Mouse (Mus musculus) T-helper 2 cell (primary cell): ENCODE measurements at regions not wholly inside any gene's neighbourhood (a gene's known extent, or its start where the extent isn't known, plus 50 kb on each side); places are given as distances from the start of the nearest gene placed in this dataset.

Experiments
- in situ Hi-C: fragments of 300-600 bp; cut with MboI, MseI; formaldehyde crosslinking; loops from one replicate; pipeline ENCODE4 v1.15.1; 2025; ENCODE audit warnings: high pct_unique_total_duplicates

DNA sequence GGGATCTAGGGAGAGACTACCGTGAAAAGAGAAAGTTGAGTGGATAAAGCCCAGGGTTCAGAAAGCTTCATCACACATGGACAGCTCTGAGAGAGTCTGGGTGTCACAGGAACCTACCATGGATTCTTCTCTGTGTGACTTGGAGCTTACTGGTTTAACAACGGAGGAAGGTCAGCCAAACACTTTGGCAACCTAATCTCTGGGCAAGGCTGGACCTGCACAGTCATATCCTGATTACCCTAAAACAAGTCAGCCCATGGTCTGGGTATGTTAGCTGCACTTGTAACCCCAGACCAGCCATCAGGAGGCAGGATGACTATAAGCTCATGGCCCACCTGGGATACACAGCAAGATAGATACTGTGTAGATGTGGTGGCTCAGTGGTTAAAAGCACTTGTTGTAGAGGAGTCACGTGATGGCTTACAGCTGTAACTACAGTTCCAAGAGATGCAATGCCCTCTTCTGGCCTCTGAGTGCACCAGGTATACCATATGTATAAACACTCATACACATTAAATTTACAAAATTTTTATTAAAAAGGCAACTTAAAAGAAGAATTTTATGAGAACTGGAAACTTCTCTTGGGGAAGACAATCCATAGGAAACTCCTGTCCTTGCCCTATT lies 85.0 kb upstream of the Serbp1 start:
- in situ Hi-C loops: loop anchor here (5.0 kb wide), 1 partner anchor 191 kb away; no protein-coding TSS in a partner anchor

GRCm38 (mm10) chr6:67151515-67151914 lies 86.5 kb upstream of the Serbp1 start:
- in situ Hi-C loops: loop anchor here (5.0 kb wide), 1 partner anchor 189 kb away; no protein-coding TSS in a partner anchor

DNA sequence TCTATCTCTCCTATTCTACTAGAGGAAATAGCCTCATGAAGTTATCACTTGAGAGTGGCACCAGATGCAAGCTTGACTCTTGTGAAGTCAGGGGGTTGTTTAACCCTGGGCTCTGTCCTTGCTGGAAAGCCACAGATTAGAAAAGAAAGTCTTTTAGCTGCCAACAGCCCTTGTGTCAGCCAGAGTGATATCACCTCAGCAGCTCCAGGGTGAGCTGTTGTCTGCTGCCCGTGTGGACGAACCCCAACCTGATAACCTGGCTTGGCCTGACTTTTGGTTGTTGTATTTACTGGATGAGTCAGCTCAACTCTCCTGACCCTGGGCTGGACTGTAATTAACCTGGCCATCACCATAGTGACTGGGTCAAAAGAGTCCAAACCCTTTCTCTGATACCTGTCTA lies 88.6 kb upstream of the Serbp1 start:
- in situ Hi-C loops: no loop called here

GRCm38 (mm10) chr6:67146708-67147107 lies 91.3 kb upstream of the Serbp1 start:
- in situ Hi-C loops: no loop called here

DNA sequence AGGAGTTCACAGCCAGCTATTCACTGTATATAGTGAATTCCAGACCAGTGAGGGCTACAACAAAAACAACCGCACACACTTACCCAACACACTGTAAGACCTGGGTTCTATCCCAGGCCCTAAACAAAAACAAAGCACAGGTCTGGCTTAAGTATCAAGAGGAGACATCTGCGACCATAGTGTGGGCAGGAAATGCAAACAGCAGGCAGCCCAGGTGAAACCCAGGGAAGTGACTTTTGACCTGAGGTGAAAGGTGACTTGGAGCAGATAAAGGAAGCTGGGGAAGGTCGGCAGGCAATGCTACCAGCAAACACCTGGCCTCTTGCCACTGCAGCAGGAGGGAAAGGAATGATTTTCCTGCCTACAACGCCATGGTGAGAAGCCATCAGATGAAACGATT lies 92.0 kb upstream of the Serbp1 start:
- in situ Hi-C loops: no loop called here

GRCm38 (mm10) chr6:67144946-67145716 lies 92.8 kb upstream of the Serbp1 start:
- in situ Hi-C loops: no loop called here

DNA sequence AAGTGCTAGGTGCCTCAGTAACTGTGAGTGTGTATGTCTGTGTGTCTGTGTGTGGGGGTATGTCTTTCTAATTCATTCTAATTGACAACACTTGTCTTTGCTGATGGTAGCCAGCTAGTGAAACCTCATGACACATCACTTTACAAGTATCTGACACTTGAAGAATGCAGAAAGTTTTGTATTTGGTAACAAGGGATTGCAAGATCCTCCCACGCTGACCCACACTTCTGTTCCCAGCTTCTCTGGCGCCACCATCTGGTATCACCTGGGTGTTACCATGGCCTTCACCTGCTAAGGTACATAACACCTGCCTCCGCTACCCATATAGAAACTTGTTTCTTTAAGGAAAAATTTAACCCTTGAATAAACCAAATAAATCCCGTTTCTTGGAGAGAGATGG lies 95.8 kb upstream of the Serbp1 start:
- in situ Hi-C loops: no loop called here

GRCm38 (mm10) chr6:67140645-67141250 lies 97.2 kb upstream of the Serbp1 start:
- in situ Hi-C loops: no loop called here

- in situ Hi-C loops: no loop called here
Measured at GRCm38 (mm10) chr6:67139012-67139375, 99.0 kb upstream of the Serbp1 start.

DNA sequence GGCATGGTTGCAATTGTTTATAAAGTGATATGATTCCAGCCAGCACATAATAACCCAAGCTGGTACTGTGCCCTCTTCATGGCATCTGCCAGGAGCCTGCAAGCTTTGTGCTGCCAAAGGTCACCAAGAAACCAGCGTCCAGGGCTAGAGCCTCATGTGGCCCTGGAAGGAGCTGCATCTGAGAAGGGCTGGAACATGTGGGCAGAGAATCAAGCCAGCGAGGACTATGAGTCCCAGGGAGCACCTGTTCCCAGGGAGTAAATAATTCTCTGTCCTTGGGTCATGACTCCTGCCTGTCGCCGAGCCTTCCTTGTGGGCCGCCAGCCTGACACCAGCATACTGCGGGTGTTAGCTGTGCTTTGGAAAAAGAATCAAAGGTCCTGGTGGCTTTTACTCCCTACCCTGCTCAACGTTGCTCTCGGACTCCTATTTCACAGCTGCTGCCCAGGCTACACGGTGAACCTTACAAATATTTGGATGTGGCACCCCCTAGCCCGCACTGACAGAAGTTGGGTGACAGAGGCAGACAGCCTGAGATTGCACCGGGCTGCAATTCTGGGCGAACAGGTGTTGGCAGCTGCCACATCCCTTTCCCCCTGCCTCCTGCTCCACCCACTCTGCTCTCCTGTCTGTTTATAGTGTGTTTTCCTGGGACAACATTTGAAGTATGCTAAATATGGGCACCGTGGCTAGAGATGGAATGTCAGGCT lies 99.5 kb upstream of the Serbp1 start:
- in situ Hi-C loops: no loop called here

DNA sequence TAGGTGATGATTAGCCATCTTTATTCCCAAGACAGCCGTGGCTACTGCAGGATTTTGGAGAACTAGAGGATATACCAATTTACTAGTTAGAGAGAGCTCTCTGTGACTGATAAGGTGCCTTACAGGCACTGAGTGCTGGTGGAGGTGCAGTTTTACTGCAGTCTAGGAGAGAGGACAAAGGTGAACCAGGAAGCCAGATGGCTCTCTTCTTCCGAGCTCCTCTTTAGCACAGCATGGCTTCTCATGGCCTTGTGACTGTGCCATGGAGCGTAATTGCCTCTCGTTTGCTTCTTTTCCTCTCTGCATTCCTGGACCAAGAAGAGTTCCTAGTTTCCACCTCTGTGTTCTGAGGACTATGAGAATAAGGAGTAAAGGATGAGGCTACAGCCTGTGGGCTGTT lies 100.2 kb upstream of the Gadd45a start:
- in situ Hi-C loops: no loop called here

DNA sequence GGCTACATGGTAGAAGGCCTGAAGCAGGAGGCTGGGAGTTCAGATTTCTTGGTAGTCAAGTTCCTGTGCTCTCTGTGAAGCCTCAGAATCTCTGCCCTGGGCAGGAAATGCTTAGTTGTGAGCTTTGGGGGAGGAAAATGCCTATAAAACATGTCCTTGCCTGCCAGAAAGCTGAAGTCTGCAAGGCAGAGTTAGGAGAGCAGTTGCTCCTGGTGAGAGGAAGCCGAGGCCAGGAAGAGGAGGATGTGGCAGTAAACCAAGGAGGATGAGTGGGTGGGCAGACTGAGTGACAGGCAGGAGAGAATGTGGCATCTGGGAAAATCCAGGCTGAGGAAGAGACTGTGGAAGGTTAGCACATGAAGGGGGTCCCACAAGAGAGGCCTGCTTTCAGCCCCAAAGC lies 97.7 kb upstream of the Gadd45a start:
- in situ Hi-C loops: no loop called here

DNA sequence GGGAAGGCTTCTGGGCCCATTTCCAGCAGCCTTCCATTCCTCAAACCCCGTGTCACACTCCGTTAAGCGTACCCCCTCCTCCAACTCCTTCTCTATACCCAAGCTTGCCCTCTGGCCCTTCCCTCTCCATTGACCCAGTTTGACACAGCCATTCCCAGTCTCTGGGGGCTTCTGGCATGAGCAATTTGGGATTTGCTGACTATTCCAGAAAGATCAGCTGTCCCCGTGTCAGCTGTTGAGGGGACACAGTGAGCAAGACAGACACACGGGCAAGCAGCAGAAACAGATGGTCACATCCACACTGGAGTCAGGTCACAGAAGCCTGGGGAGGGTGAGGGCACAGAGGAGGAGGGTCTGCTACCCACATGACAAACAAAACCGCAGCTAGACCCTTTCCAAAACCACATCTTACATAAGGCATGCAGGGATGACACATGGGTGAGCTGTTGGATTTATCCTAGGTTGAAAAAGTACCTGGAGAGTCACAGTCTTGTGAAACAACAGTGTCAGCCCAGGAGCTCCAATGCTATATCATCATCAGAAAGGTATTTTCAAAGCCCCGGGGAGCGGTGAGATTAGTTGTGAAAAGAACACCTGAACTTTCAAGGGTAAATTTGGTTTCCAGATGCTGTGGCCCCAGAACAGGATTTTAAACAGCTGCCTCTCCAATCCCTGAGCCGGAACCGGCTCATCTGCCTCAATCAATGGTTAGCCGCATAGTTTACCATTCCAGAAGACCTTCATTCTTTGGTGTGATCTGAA lies 93.5 kb upstream of the Gadd45a start:
- in situ Hi-C loops: no loop called here

GRCm38 (mm10) chr6:67129626-67130025 lies 92.4 kb upstream of the Gadd45a start:
- in situ Hi-C loops: no loop called here

DNA sequence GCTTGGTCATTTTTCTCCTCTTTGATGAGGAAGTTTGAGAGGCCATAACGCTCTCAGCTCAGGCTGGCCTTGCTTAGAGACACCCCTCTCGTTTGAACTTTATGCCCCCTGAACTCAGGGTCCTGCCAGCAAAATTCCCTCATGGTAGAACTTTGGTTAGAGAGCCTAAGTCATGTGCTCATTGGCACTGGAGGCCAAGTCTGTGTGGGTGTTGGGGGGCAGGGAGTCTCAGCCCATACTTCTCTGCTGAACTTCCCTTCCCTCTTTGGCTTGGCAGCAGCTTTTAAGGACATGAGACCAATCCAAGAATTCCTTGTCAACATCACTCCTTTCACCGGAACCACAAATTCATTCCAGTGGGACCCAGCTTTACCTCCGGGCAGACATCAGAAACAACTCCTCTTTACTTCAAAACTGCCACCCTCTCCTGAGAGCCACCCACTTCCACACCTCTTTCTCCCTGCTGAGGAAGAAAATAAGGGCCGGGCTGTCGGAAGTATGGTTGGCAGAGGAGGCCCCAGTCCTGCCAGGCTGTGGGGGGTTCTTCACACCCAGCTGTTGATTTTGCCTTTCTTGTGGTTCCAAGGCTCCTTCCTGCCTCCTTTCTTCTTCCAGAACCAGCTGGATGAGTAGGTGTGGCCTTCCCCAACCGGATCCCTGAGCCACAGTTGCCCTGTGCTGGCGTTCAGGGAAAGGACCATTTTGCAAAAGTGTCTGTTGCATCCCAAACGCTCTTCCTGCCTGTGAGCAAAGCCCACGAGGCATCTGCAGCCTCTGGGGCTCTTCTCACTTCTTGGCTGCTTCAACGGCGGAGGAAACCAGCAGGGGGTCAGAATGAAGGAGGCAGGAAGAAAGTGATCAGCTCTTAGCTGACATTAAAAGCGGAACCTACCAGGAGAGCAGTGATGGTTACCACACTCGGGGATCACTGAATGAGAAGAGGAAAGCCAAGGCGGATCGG lies 91.5 kb upstream of the Gadd45a start:
- in situ Hi-C loops: no loop called here

- in situ Hi-C loops: no loop called here
Measured at GRCm38 (mm10) chr6:67127727-67128126, 90.5 kb upstream of the Gadd45a start.

GRCm38 (mm10) chr6:67125715-67126312 lies 88.6 kb upstream of the Gadd45a start:
- in situ Hi-C loops: no loop called here

DNA sequence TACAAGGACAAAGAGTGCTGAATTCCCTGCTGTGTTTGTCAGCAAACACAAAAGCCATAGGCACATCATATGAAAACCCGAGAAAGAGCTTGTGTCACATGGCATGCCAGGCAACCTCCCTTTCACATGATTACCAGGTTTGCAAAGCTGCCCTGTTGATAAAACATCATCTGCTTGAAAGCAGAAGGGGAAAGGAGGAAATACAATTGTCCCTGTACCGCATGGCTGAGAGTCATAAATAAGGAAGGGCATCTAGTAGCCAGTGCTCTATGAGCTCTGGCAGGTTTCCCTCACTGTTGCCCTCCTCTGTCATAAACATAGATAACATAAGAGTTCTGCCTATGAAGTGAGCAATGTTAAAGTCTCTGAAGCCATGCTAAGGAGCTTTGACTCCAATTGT lies 86.8 kb upstream of the Gadd45a start:
- in situ Hi-C loops: no loop called here

DNA sequence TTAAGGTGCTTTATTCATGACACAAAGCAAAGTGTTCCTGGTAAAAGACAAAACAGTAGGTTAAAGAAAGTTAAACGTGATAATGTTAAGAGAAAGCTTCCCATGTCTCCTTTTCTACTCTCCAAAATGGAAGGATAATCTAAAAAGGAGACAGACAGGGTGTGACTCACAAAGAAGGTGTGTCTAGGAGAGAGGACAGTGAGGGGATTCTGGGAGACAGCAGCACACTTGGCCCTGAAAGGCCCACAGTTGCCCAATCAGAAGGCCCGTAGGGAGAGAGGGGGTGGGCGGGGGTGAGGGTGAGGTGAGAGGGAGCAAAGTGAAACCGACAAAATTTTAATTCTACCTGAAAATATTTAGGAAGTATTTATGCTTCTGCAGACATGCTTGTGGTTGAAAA lies 85.8 kb upstream of the Gadd45a start:
- in situ Hi-C loops: no loop called here

GRCm38 (mm10) chr6:67116306-67116705 lies 79.0 kb upstream of the Gadd45a start:
- in situ Hi-C loops: no loop called here
